Mouse (Mus musculus): ENCODE data around the gene Prpf38a. TPM values are rescaled to one million over a fixed set of nuclear protein-coding genes. Genes with fewer than 3 reads are reported as not detected.

Gene Prpf38a
- polyA plus RNA-seq (2015; fragmentation: Nextera tagmentation; extraction: Ambion mirVana), result 74.4 and 77.3 TPM in 2 replicates

DNA sequence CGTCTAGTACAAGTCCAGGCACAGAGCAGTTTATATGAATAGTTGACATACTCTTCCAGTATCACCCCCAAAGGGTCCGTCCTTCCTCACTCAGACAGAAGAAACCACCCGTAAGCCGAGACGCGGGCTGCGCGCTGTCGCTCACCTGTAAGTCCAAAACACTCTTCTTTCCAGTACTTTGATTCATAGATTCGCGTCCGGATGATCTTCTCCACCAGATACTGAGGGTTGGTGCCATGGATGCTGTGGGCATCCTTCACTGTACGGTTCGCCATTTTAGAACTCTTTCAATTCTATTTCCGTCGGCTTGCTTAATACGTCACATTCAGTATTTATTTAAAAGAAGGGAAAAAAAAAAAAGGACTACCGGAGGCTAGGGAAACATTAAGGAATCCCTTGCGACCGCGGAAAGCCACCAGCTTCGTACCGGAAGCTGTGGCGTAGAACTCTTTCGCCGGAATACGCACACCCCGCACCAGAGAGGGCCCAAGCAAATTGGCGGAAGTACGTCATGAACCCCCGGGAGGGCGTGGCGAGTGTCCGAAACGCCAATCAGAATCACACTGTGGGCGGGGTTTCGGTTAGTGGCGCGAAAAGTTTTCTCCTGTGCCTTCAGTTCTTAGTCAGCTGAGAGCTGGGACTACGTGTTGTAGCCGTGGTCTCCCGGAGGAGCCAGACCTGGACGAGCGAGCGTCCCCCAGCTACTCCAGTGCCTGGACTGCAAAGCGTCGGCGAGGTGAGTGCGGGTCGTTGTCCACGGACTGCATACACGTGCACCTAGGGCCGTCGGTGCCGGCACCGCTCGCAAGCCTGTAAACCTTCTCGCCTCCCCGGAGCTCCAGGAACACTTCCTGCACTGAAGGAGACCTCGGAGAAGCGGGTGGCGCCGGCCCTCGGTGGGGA lies at the start of gene Prpf38a, which contains the start of gene Orc1:
Gene Prpf38a, minus strand, starts transcription at position 497 of the 903 bp plus-strand sequence.
Gene Orc1, plus strand, starts transcription at position 584 of the 903 bp plus-strand sequence.
- Histone ChIP-seq H3K4me1 (replicated peaks) (peaks cover 25% of the 10 kb centered on the region), H3K4me3 (peak within 1 kb of the TSS; percentile 79), H3K4me2 (peak within 1 kb of the TSS; percentile 90), H3K9me3 (no peaks in the 10 kb centered on the region), H3K27me3 (no peaks in the 10 kb centered on the region), H3K27ac (replicated peaks) (peak within 1 kb of the TSS; percentile 78), H3K36me3 (peaks cover 18% of the 10 kb centered on the region), H3K9ac (peak within 1 kb of the TSS; percentile 61)
- under 1% methylated on average over 64 of the region's 64 CpGs for WGBS
- ATAC-seq (ENCODE audit: low FRiP score, low read depth), result peak; percentile 99

- ATAC-seq (ENCODE audit: low FRiP score, low read depth), result no peak
- WGBS, result 92% methylated on average over 5 of the region's 5 CpGs
- no peak overlapping the region for H3K4me3 ChIP-seq
- no peak overlapping the region for H3K4me2 ChIP-seq
- H3K4me1 ChIP-seq (replicated peaks), result no peaks in the 10 kb centered on the region
- no peaks in the 10 kb centered on the region for H3K27me3 ChIP-seq
- H3K36me3 ChIP-seq, result peaks cover 60% of the 10 kb centered on the region
- no peaks in the 10 kb centered on the region for H3K9me3 ChIP-seq
- no peak overlapping the region for H3K9ac ChIP-seq
- no peak overlapping the region for H3K27ac ChIP-seq (replicated peaks)
Observed at GRCm38 (mm10) chr4:108627066-108627465, 47.9 kb upstream of the Prpf38a start.

- H3K9me3 ChIP-seq, result no peaks in the 10 kb centered on the region
- 95% methylated on average over 6 of the region's 6 CpGs for WGBS
- no peak for ATAC-seq (ENCODE audit: low FRiP score, low read depth)
- H3K4me2 ChIP-seq, result no peak overlapping the region
- no peak overlapping the region for H3K4me3 ChIP-seq
- no peaks in the 10 kb centered on the region for H3K27me3 ChIP-seq
- no peak overlapping the region for H3K27ac ChIP-seq (replicated peaks)
- peaks cover 10% of the 10 kb centered on the region for H3K36me3 ChIP-seq
- peaks cover 19% of the 10 kb centered on the region for H3K4me1 ChIP-seq (replicated peaks)
- H3K9ac ChIP-seq, result no peak overlapping the region
Observed at GRCm38 (mm10) chr4:108621504-108621903, 42.4 kb upstream of the Prpf38a start.

DNA sequence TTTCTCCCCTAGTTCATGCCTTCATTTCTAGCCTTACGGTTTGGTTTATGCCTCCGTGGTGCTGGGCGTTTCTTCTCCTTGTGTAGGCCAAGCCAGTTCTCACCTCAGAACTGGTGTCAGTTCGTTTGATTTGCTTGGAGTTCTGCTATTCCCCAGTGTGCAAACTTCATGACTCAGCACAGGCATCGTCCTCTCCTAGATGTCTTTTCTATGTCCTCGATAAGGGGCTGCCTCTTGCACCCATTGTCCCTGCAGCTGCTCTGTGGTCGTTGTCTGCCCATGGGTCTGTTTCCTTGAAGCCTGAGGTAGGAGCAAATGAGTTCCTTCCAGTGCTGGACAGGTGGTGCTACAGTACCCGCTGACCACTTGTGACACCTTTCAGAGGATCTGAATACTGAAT lies 41.4 kb upstream of the Prpf38a start:
- Histone ChIP-seq H3K9ac (peak overlapping the region; percentile 80), H3K4me1 (replicated peaks) (peaks cover 19% of the 10 kb centered on the region), H3K27ac (replicated peaks) (peak overlapping the region; percentile 93), H3K9me3 (no peaks in the 10 kb centered on the region), H3K27me3 (no peaks in the 10 kb centered on the region), H3K4me2 (peak overlapping the region; percentile 73), H3K36me3 (peaks cover 9% of the 10 kb centered on the region), H3K4me3 (peak overlapping the region; percentile 63)
- WGBS, result 14% methylated on average over 8 of the region's 8 CpGs
- no peak for ATAC-seq (ENCODE audit: low FRiP score, low read depth)

- peak within 1 kb of the TSS; percentile 63 for H3K4me3 ChIP-seq
- H3K27ac ChIP-seq (replicated peaks), result peak within 1 kb of the TSS; percentile 93
- no peaks in the 10 kb centered on the region for H3K27me3 ChIP-seq
- H3K4me2 ChIP-seq, result peak within 1 kb of the TSS; percentile 73
- ATAC-seq (ENCODE audit: low FRiP score, low read depth), result peak; percentile 95
- WGBS, result under 1% methylated on average over 86 of the region's 86 CpGs
- H3K36me3 ChIP-seq, result peaks cover 1% of the 10 kb centered on the region
- H3K4me1 ChIP-seq (replicated peaks), result peaks cover 19% of the 10 kb centered on the region
- peak within 1 kb of the TSS; percentile 80 for H3K9ac ChIP-seq
- no peaks in the 10 kb centered on the region for H3K9me3 ChIP-seq
Observed at GRCm38 (mm10) chr4:108619587-108620341, 40.6 kb upstream of the Prpf38a start, which contains the start of gene Cc2d1b. Gene Cc2d1b (plus strand): TSS chr4:108619940.

GRCm38 (mm10) chr4:108619165-108619564 lies 40.0 kb upstream of the Prpf38a start:
- H3K27ac ChIP-seq (replicated peaks), result peak overlapping the region; percentile 93
- H3K9ac ChIP-seq, result peak overlapping the region; percentile 80
- peak overlapping the region; percentile 63 for H3K4me3 ChIP-seq
- ATAC-seq (ENCODE audit: low FRiP score, low read depth), result peak; percentile 62
- H3K9me3 ChIP-seq, result no peaks in the 10 kb centered on the region
- H3K4me1 ChIP-seq (replicated peaks), result peaks cover 19% of the 10 kb centered on the region
- H3K27me3 ChIP-seq, result no peaks in the 10 kb centered on the region
- H3K4me2 ChIP-seq, result peak overlapping the region; percentile 73
- H3K36me3 ChIP-seq, result no peaks in the 10 kb centered on the region
- 2% methylated on average over 10 of the region's 10 CpGs for WGBS

GRCm38 (mm10) chr4:108618586-108618985 lies 39.5 kb upstream of the Prpf38a start:
- Histone ChIP-seq H3K36me3 (no peaks in the 10 kb centered on the region), H3K9ac (peak overlapping the region; percentile 80), H3K4me1 (replicated peaks) (peaks cover 19% of the 10 kb centered on the region), H3K27me3 (no peaks in the 10 kb centered on the region), H3K27ac (replicated peaks) (peak overlapping the region; percentile 93), H3K9me3 (no peaks in the 10 kb centered on the region), H3K4me2 (peak overlapping the region; percentile 73), H3K4me3 (peak overlapping the region; percentile 63)
- ATAC-seq (ENCODE audit: low FRiP score, low read depth), result no peak
- 75% methylated on average over 4 of the region's 4 CpGs for WGBS

GRCm38 (mm10) chr4:108610935-108611334 lies 31.8 kb upstream of the Prpf38a start:
- 96% methylated on average over 5 of the region's 5 CpGs for WGBS
- ATAC-seq (ENCODE audit: low FRiP score, low read depth), result no peak

GRCm38 (mm10) chr4:108608651-108609050 lies 29.5 kb upstream of the Prpf38a start:
- no peak for ATAC-seq (ENCODE audit: low FRiP score, low read depth)
- 98% methylated on average over 3 of the region's 3 CpGs for whole genome bisulfite sequencing

More at GRCm38 (mm10) chr4:108610935-108611334, 31.8 kb upstream of the Prpf38a start:
- no peaks in the 10 kb centered on the region for H3K4me1 ChIP-seq (replicated peaks)
- H3K4me3 ChIP-seq, result no peak overlapping the region
- no peak overlapping the region for H3K4me2 ChIP-seq
- H3K9ac ChIP-seq, result no peak overlapping the region
- no peaks in the 10 kb centered on the region for H3K36me3 ChIP-seq
- H3K9me3 ChIP-seq, result no peaks in the 10 kb centered on the region
- no peak overlapping the region for H3K27ac ChIP-seq (replicated peaks)
- H3K27me3 ChIP-seq, result no peaks in the 10 kb centered on the region

DNA sequence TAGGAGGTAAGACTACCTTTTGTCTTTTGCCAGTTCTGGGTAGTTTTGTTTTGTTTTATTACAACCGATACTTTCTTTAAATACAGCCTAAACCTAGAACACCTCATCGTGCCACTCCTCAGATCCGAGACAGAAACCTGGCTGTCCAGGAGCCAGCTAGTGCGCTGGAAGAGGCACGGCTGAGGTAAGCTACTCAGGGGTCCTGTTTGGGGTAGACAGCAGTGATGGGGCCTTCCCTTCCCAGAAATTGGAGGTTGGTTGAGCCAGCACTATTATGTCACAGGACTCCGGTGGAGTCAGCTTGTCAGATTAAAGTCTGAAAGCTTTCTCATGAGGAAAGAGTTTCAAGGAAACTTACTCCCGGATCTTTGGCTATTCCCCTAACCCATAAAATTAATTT lies 22.7 kb upstream of the Prpf38a start:
- Histone ChIP-seq H3K9ac (no peak overlapping the region), H3K27ac (replicated peaks) (no peak overlapping the region), H3K4me2 (no peak overlapping the region), H3K9me3 (no peaks in the 10 kb centered on the region), H3K4me3 (no peak overlapping the region), H3K4me1 (replicated peaks) (no peaks in the 10 kb centered on the region), H3K27me3 (no peaks in the 10 kb centered on the region), H3K36me3 (0 out of 2 replicates have a peak, but pooled peaks cover 3% of the 10 kb centered on the region)
- 98% methylated on average over 7 of the region's 7 CpGs for WGBS
- no peak for ATAC-seq (ENCODE audit: low FRiP score, low read depth)

More at GRCm38 (mm10) chr4:108608651-108609050, 29.5 kb upstream of the Prpf38a start:
- Histone ChIP-seq H3K9ac (no peak overlapping the region), H3K9me3 (no peaks in the 10 kb centered on the region), H3K4me3 (no peak overlapping the region), H3K27ac (replicated peaks) (no peak overlapping the region), H3K36me3 (0 out of 2 replicates have a peak, but pooled peaks cover 3% of the 10 kb centered on the region), H3K4me2 (no peak overlapping the region), H3K27me3 (no peaks in the 10 kb centered on the region), H3K4me1 (replicated peaks) (no peaks in the 10 kb centered on the region)

- whole genome bisulfite sequencing, result 92% methylated on average over 4 of the region's 4 CpGs
Observed at GRCm38 (mm10) chr4:108598306-108598705, 19.2 kb upstream of the Prpf38a start.

More at GRCm38 (mm10) chr4:108598306-108598705, 19.2 kb upstream of the Prpf38a start:
- no peak overlapping the region for H3K27ac ChIP-seq (replicated peaks)
- H3K4me2 ChIP-seq, result no peak overlapping the region
- no peaks in the 10 kb centered on the region for H3K36me3 ChIP-seq
- H3K9me3 ChIP-seq, result no peaks in the 10 kb centered on the region
- H3K27me3 ChIP-seq, result no peaks in the 10 kb centered on the region
- no peak for ATAC-seq (ENCODE audit: low FRiP score, low read depth)
- no peaks in the 10 kb centered on the region for H3K4me1 ChIP-seq (replicated peaks)
- H3K4me3 ChIP-seq, result no peak overlapping the region
- H3K9ac ChIP-seq, result no peak overlapping the region
